Mouse (Mus musculus) heart, embryonic 13.5 days (tissue): ENCODE data around the gene Rps18. TPM values are rescaled to one million over a fixed set of nuclear protein-coding genes. Genes with fewer than 3 reads are reported as not detected.
"Not testable (repeated sequence)": the region's sequence is repeated elsewhere in the genome, so short reads cannot be mapped to it uniquely, and the experiment has no call there.

Experiments used
- ATAC-seq: fragments of 200-750 bp; cut with Nextera tagmentation; 2 replicates; pipeline ENCODE4 v1.8.0; 2017; ENCODE audit warnings: moderate TSS enrichment; ENCODE audit not compliant: insufficient number of reproducible peaks, low FRiP score, low TSS enrichment; ENCODE audit errors: extremely low read depth
- H3K27ac ChIP-seq: fragments of 300-500 bp; sonication (generic); replicated peaks from 2 replicates; pipeline ENCODE4 v1.5.1; 2015; ENCODE audit warnings: moderate library complexity, mild to moderate bottlenecking, inconsistent platforms
- H3K27me3 ChIP-seq: fragments of 300-500 bp; sonication (generic); replicated peaks from 2 replicates; pipeline ENCODE4 v1.6.1; 2015; ENCODE audit warnings: mild to moderate bottlenecking, inconsistent platforms
- H3K36me3 ChIP-seq: fragments of 300-500 bp; sonication (generic); 2 replicates; pipeline ENCODE4 v1.6.1; 2015; ENCODE audit warnings: mild to moderate bottlenecking, inconsistent platforms
- H3K4me1 ChIP-seq: fragments of 300-500 bp; sonication (generic); 2 replicates; pipeline ENCODE4 v1.6.1; 2015; ENCODE audit warnings: inconsistent platforms
- H3K4me2 ChIP-seq: fragments of 300-500 bp; sonication (generic); 2 replicates; pipeline ENCODE4 v1.6.1; 2015; ENCODE audit warnings: inconsistent platforms, mild to moderate bottlenecking, moderate library complexity
- H3K4me3 ChIP-seq: fragments of 300-500 bp; sonication (generic); 2 replicates; pipeline ENCODE4 v1.5.1; 2015; ENCODE audit warnings: moderate library complexity, mild to moderate bottlenecking, inconsistent platforms
- H3K9ac ChIP-seq: fragments of 300-500 bp; sonication (generic); 2 replicates; pipeline ENCODE4 v1.6.1; 2015; ENCODE audit warnings: inconsistent platforms, mild to moderate bottlenecking, moderate library complexity
- H3K9me3 ChIP-seq: fragments of 300-500 bp; sonication (generic); 2 replicates; pipeline ENCODE4 v1.6.1; 2016; ENCODE audit warnings: inconsistent platforms
- WGBS: fragments of 180-500 bp; shearing (Covaris S2); methylation state at CpG from one replicate; pipeline ENCODE4 v1.1.7; 2015; ENCODE audit warnings: mixed read lengths; 5-methylcytosine and 5-hydroxymethylcytosine counted together
- polyA plus RNA-seq: library from polyadenylated mRNA; unstranded; fragments of >200 nt; fragmentation: Nextera tagmentation; extraction: Ambion mirVana; gene quantifications from 2 replicates; pipeline ENCODE4 v1.2.1, GENCODE M21; 2015

Rps18 gene
- polyA plus RNA-seq, 1 experiment from 2014 or later = 923 TPM

GRCm38 (mm10) chr17:33909869-33910250 lies 45.9 kb downstream of the Rps18 start:
- H3K27me3 ChIP-seq = no peaks in the 10 kb centered on the region
- H3K4me3 ChIP-seq = peak overlapping the region; percentile 75
- no peaks in the 10 kb centered on the region for H3K9me3 ChIP-seq
- H3K4me1 ChIP-seq = peaks cover 29% of the 10 kb centered on the region
- WGBS = 0% methylated on average over 14 of the region's 14 CpGs
- peak overlapping the region; percentile 99 for H3K4me2 ChIP-seq
- H3K27ac ChIP-seq = peak overlapping the region; percentile 89
- peak overlapping the region; percentile 88 for H3K9ac ChIP-seq
- ATAC-seq = no peak
- peaks cover 43% of the 10 kb centered on the region for H3K36me3 ChIP-seq

- no peaks in the 10 kb centered on the region for H3K9me3 ChIP-seq
- WGBS = 1% methylated on average over 68 of the region's 68 CpGs
- H3K27me3 ChIP-seq = no peaks in the 10 kb centered on the region
- H3K27ac ChIP-seq = peak within 1 kb of the TSS; percentile 89
- H3K4me1 ChIP-seq = peaks cover 25% of the 10 kb centered on the region
- peak; percentile 94 for ATAC-seq
- H3K9ac ChIP-seq = peak within 1 kb of the TSS; percentile 88
- H3K4me2 ChIP-seq = peak within 1 kb of the TSS; percentile 99
- H3K4me3 ChIP-seq = peak within 1 kb of the TSS; percentile 75
- peaks cover 37% of the 10 kb centered on the region for H3K36me3 ChIP-seq
Observed at GRCm38 (mm10) chr17:33909077-33909868, 46.5 kb downstream of the Rps18 start, which contains the start of gene Daxx. Gene Daxx, plus strand, starts transcription at chr17:33909414.

DNA sequence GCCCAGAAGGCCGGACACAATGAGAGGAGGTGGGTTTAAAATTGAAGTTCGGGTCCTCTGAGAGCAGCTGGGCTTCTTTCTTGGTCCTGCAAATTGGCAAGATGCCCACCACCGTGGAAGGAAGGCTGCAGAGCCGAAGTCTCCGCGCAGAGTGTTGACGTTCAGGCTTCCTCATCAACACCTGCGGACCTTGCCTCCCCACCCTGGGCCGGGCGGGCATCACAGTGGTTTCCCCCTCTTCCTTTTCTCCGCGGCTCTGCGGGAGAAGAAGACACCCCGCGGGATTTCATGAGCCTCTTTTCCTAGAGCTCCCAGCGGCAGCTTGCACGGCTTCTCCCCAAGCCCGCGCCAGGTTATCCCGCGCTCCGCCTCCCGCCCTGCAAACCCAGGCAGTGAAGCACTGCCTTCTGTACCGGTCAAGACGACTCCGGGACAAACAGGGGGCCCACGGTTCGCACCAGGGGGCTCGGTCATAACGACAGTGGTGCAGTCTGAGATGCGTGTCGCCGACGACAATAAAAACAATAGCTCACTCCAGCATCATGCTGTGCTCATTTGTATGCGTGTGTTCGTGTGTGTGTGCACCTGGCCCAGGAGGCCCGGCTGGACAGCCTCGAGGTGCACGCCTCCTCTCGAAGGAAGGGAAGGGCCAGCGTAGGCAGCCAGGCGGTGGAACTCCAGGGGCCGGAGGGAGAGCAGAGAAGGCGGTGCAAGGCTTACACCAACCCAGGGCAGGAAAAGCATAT lies 47.3 kb downstream of the Rps18 start:
- Histone ChIP-seq H3K4me2 (peak overlapping the region; percentile 99), H3K27me3 (no peaks in the 10 kb centered on the region), H3K4me3 (peak overlapping the region; percentile 75), H3K27ac (peak overlapping the region; percentile 81), H3K9me3 (no peaks in the 10 kb centered on the region), H3K9ac (peak overlapping the region; percentile 80), H3K4me1 (peaks cover 24% of the 10 kb centered on the region), H3K36me3 (peaks cover 29% of the 10 kb centered on the region)
- WGBS = under 1% methylated on average over 44 of the region's 44 CpGs
- ATAC-seq = peak; percentile 16; the same call in 1 of the 2 replicates

DNA sequence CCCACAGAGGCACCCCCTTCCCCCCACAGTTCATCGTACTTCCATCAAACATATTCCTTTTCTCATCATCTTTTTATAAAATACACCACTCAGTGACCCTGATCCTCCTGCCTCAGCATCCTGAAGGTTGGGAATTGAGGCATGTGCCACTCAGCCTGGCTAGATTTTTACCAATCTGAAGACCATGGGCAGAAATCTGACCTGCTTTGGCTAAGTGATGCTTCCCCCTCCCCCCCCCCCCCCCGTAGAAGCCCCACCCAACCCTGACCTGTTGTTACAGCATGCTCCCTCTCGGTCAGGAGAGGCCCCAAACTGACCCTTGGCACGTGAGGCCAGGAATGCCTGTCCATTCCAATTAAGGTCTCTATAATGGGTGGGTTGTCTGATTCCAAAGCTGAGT lies 51.0 kb downstream of the Rps18 start, which contains the start of gene Platr17:
Platr17 (plus strand) TSS at position 301 of the 400 bp plus-strand sequence.
- H3K27me3 ChIP-seq, H3K9me3 ChIP-seq, H3K4me2 ChIP-seq, H3K4me3 ChIP-seq, H3K27ac ChIP-seq, H3K9ac ChIP-seq, H3K36me3 ChIP-seq, ATAC-seq: not testable (repeated sequence)
- peaks cover 18% of the 10 kb centered on the region for H3K4me1 ChIP-seq
- WGBS = 37% methylated on average over 3 of the region's 4 CpGs

- not testable (repeated sequence) for H3K27me3 ChIP-seq, H3K4me2 ChIP-seq
Observed at GRCm38 (mm10) chr17:33903911-33904651, 51.7 kb downstream of the Rps18 start.

DNA sequence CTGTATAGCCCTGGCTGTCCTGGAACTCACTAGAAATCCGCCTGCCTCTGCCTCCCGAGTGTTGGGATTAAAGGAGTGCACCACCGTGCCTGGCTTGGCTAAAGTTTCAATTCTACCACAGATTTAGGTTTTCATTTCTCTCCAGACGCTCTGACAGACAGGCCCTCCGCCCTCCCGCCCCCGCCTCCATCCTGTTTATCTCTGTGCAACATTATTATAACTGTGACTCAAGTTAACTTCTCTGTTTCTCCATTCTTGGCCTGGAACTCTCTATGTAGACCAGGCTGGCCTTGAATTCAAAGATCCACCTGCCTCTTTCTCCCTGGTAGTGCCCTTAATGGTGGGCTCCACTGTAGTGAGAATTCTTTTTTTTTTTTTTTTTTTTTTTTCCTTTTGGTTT lies 53.3 kb downstream of the Rps18 start:
- Histone ChIP-seq H3K9me3 (no peaks in the 10 kb centered on the region), H3K4me1 (peaks cover 8% of the 10 kb centered on the region), H3K27ac (no peak overlapping the region), H3K36me3 (no peaks in the 10 kb centered on the region), H3K9ac (no peak overlapping the region), H3K4me2 (no peak overlapping the region), H3K4me3 (no peak overlapping the region), H3K27me3 (no peaks in the 10 kb centered on the region)
- ATAC-seq = no peak
- 76% methylated on average over 7 of the region's 7 CpGs for WGBS

More at GRCm38 (mm10) chr17:33903911-33904651, 51.7 kb downstream of the Rps18 start:
- H3K4me1 ChIP-seq = peaks cover 18% of the 10 kb centered on the region
- not testable (repeated sequence) for H3K9me3 ChIP-seq, H3K36me3 ChIP-seq, ATAC-seq, H3K9ac ChIP-seq, H3K4me3 ChIP-seq, H3K27ac ChIP-seq
- WGBS = 69% methylated on average over 6 of the region's 6 CpGs

DNA sequence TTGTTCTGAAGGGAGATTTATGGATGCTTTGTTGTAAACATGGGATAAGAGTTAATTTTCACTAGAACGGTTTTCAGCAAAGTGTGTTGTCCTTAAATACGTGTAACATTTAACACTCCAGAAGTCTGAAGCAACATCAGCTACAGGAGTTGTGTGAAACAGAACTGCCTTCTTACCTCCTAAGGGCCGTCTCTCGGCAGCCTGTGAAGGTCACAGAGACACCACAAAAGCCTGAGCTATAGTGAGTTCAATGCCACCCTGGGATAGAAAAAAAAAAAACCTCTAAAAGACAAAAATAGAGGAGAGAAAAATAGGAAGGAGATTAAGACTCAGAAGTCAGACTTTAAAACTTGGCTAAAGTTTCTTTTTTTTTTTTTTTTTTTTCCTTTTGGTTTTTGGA lies 53.7 kb downstream of the Rps18 start:
- Histone ChIP-seq H3K27ac (0 out of 2 replicates have a peak overlapping the region, but pooled peaks have one; percentile 59), H3K36me3 (no peaks in the 10 kb centered on the region), H3K4me2 (no peak overlapping the region), H3K9me3 (no peaks in the 10 kb centered on the region), H3K9ac (no peak overlapping the region), H3K4me1 (peaks cover 8% of the 10 kb centered on the region), H3K27me3 (no peaks in the 10 kb centered on the region), H3K4me3 (no peak overlapping the region)
- WGBS = 50% methylated on average over 4 of the region's 4 CpGs
- no peak for ATAC-seq

Other genes with a start within 250 kb of the Rps18 start
- gene March2, start 237.3 kb downstream of the Rps18 start, polyA plus RNA-seq = 77.3 and 83.7 TPM in 2 replicates
- 318 and 325 TPM in 2 replicates for gene Rab11b, start 195.5 kb downstream of the Rps18 start, polyA plus RNA-seq
- gene Angptl4, start 174.2 kb downstream of the Rps18 start, polyA plus RNA-seq = 17.0 and 17.8 TPM in 2 replicates
- gene Kank3, start 145.5 kb downstream of the Rps18 start, polyA plus RNA-seq = 40.0 and 47.0 TPM in 2 replicates
- gene Rps28, start 131.4 kb downstream of the Rps18 start, polyA plus RNA-seq = 570 and 648 TPM in 2 replicates
- 527 and 576 TPM in 2 replicates for gene Ndufa7, start 131.4 kb downstream of the Rps18 start, polyA plus RNA-seq
- 48.1 and 50.0 TPM in 2 replicates for gene Cd320, start 112.9 kb downstream of the Rps18 start, polyA plus RNA-seq
- not detected in 2 replicates for gene Gm7029, start 82.2 kb downstream of the Rps18 start, polyA plus RNA-seq
- 5.3 and 5.4 TPM in 2 replicates for gene Kifc1, start 65.3 kb downstream of the Rps18 start, polyA plus RNA-seq
- 0.19 TPM in 1 of 2 replicates, not detected in the other for gene Platr17, start 50.9 kb downstream of the Rps18 start, polyA plus RNA-seq
- gene Daxx, start 46.6 kb downstream of the Rps18 start, polyA plus RNA-seq = 31.7 and 35.3 TPM in 2 replicates
- gene Tapbp, start 40.1 kb downstream of the Rps18 start, polyA plus RNA-seq = 34.2 and 36.8 TPM in 2 replicates
- 12.8 and 12.9 TPM in 2 replicates for gene Zbtb22, start 40.1 kb downstream of the Rps18 start, polyA plus RNA-seq
- 32.6 and 37.6 TPM in 2 replicates for gene Rgl2, start 26.5 kb downstream of the Rps18 start, polyA plus RNA-seq
- 113 and 125 TPM in 2 replicates for gene Pfdn6, start 15.7 kb downstream of the Rps18 start, polyA plus RNA-seq
- 20.5 and 20.6 TPM in 2 replicates for gene Wdr46, start 15.3 kb downstream of the Rps18 start, polyA plus RNA-seq
- 4.5 and 7.0 TPM in 2 replicates for gene B3galt4, start 4.5 kb downstream of the Rps18 start, polyA plus RNA-seq
- 36.0 and 39.6 TPM in 2 replicates for gene Vps52, start 189 bp downstream of the Rps18 start, polyA plus RNA-seq
- gene H2-K1, start 44.3 kb upstream of the Rps18 start, polyA plus RNA-seq = 23.4 and 32.0 TPM in 2 replicates
- 10.4 and 14.9 TPM in 2 replicates for gene Ring1, start 68.7 kb upstream of the Rps18 start, polyA plus RNA-seq
- gene H2-Ke6, start 72.1 kb upstream of the Rps18 start, polyA plus RNA-seq = 37.7 and 45.6 TPM in 2 replicates
- gene Slc39a7, start 75.7 kb upstream of the Rps18 start, polyA plus RNA-seq = 128 and 130 TPM in 2 replicates
- gene Rxrb, start 75.8 kb upstream of the Rps18 start, polyA plus RNA-seq = 28.5 and 32.4 TPM in 2 replicates
- gene Col11a2, start 83.4 kb upstream of the Rps18 start, polyA plus RNA-seq = 0.34 and 0.64 TPM in 2 replicates
- 0.23 TPM in 2 replicates for gene H2-Oa, start 136.3 kb upstream of the Rps18 start, polyA plus RNA-seq
- 6.0 TPM in 2 replicates for gene H2-DMa, start 163.5 kb upstream of the Rps18 start, polyA plus RNA-seq
- 69.0 and 70.0 TPM in 2 replicates for gene Brd2, start 166.6 kb upstream of the Rps18 start, polyA plus RNA-seq
- 0.15 and 0.20 TPM in 2 replicates for gene H2-DMb2, start 187.3 kb upstream of the Rps18 start, polyA plus RNA-seq
- 0.24 and 0.27 TPM in 2 replicates for gene H2-DMb1, start 197.1 kb upstream of the Rps18 start, polyA plus RNA-seq
- gene Tap1, start 231.6 kb upstream of the Rps18 start, polyA plus RNA-seq = 1.4 and 1.6 TPM in 2 replicates
- gene Psmb9, start 231.8 kb upstream of the Rps18 start, polyA plus RNA-seq = 1.7 and 2.1 TPM in 2 replicates
- 3.2 and 4.3 TPM in 2 replicates for gene Psmb8, start 241.7 kb upstream of the Rps18 start, polyA plus RNA-seq
- gene Tap2, start 247.5 kb upstream of the Rps18 start, polyA plus RNA-seq = 1.8 and 2.1 TPM in 2 replicates